ENCODE assay signal across 15 mouse cellular contexts in the genomic region with DNA sequence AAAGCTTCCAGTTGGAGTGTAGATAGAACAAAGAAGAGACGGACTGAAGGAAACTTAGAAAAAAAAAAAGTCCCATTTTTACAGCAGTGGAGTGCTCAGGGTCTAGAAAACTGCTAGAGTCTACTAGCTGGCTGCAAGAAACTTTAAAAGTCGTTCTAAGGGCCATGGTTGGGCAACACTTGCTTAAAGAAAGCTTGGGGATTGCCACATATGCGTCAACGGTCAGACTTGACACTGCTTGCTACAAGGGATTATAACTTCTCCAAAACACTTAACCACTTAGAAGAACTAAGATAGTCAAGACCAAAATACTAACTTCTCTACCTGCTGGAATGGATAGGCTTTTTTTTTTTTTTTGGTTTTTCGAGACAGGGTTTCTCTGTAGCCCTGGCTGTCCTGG. TPM values are rescaled to one million over a fixed set of nuclear protein-coding genes. Genes with fewer than 3 reads are reported as not detected.
A peak's percentile ranks its signal among the peaks of the same experiment; 100 is the strongest.
DNase-seq lines count a peak whose midpoint lies in the region; ATAC-seq and TF ChIP-seq lines count a peak whose summit lies in the region.
"Had no signal": no experiment of that assay in that cellular context is flagged by ENCODE, and none has a peak within 500 bp of the region (broad histone marks: within the 10 kb centered on the region; RNA-seq: fewer than 3 reads in every experiment).

No protein-coding gene starts in this region.

- no peaks in the 10 kb centered on the region for H3K27me3 ChIP-seq in kidney, embryonic 15.5 days
- no peaks in the 10 kb centered on the region for H3K27me3 ChIP-seq in liver, embryonic 12.5 days (replicated peaks)
- H3K27me3 ChIP-seq: midbrain, embryonic 13.5 days had no signal

- DNase-seq in kidney, adult 9 months: no peak
- no peak for DNase-seq in ovary, postnatal 14 days (ENCODE audit: low spot score)
- no peak for DNase-seq in embryo, embryonic 11 days
- DNase-seq: adrenal gland, adult 8-10 months; cerebellum, postnatal 36 days; gastrocnemius, postnatal 36 days; heart, postnatal 36 days had no signal

- ATAC-seq in kidney, embryonic 15.5 days (replicated peaks; ENCODE audit: low FRiP score): no peak
- no peak for ATAC-seq in liver, embryonic 12.5 days
- ATAC-seq in megakaryocyte progenitor cell, adult 5-6 weeks (replicated peaks; ENCODE audit: poor library complexity): peak; percentile 13; the same call in 1 of the 2 replicates
- ATAC-seq: forebrain, embryonic 16.5 days; midbrain, embryonic 13.5 days had no signal

- no peak overlapping the region for H3K4me2 ChIP-seq in kidney, embryonic 15.5 days
- H3K4me2 ChIP-seq in liver, embryonic 12.5 days: peak overlapping the region; percentile 88
- H3K4me2 ChIP-seq: midbrain, embryonic 13.5 days had no signal

- H3K36me3 ChIP-seq in kidney, embryonic 15.5 days: no peaks in the 10 kb centered on the region
- H3K36me3 ChIP-seq in liver, embryonic 12.5 days: peaks cover 20% of the 10 kb centered on the region; the same call in 1 of the 2 replicates
- H3K36me3 ChIP-seq: midbrain, embryonic 13.5 days had no signal

- WGBS in kidney, embryonic 15.5 days: 82% methylated on average over 5 of the region's 5 CpGs
- 20% methylated on average over 5 of the region's 5 CpGs for WGBS in bone marrow, adult 2 months
- WGBS in liver, embryonic 12.5 days (ENCODE audit: insufficient replicate concordance): 53% methylated on average over 5 of the region's 5 CpGs

- H3K4me3 ChIP-seq in kidney, embryonic 15.5 days (replicated peaks): no peak overlapping the region
- no peak overlapping the region for H3K4me3 ChIP-seq in bone marrow, adult 2 months (replicated peaks; ENCODE audit: control insufficient read depth, low read depth, low read length)
- H3K4me3 ChIP-seq in liver, embryonic 12.5 days: no peak overlapping the region
- H3K4me3 ChIP-seq: midbrain, embryonic 13.5 days had no signal

- H3K27ac ChIP-seq in kidney, embryonic 15.5 days: 0 out of 2 replicates have a peak overlapping the region, but pooled peaks have one; percentile 11
- peak overlapping the region; percentile 94 for H3K27ac ChIP-seq in bone marrow, adult 2 months (ENCODE audit: control insufficient read depth, insufficient read depth, low read depth, low read length, poor library complexity)
- H3K27ac ChIP-seq in liver, embryonic 12.5 days: peak overlapping the region; percentile 95

- no peak overlapping the region for H3K9ac ChIP-seq in kidney, embryonic 15.5 days
- H3K9ac ChIP-seq in liver, embryonic 12.5 days: peak overlapping the region; percentile 97; the same call in 1 of the 2 replicates
- H3K9ac ChIP-seq: midbrain, embryonic 13.5 days had no signal

- peaks cover 43% of the 10 kb centered on the region for H3K4me1 ChIP-seq in kidney, embryonic 15.5 days
- peaks cover 16% of the 10 kb centered on the region for H3K4me1 ChIP-seq in bone marrow, adult 2 months (ENCODE audit: control insufficient read depth, insufficient read depth, low read length)
- H3K4me1 ChIP-seq in liver, embryonic 12.5 days: peaks cover 88% of the 10 kb centered on the region

- no peak for TF ChIP-seq POLR2A in bone marrow, adult 2 months (IDR thresholded peaks at IDR 0.05; ENCODE audit: borderline replicate concordance, control insufficient read depth, low read depth, low read length)

- H3K9me3 ChIP-seq in kidney, embryonic 15.5 days (replicated peaks): no peaks in the 10 kb centered on the region
- no peaks in the 10 kb centered on the region for H3K9me3 ChIP-seq in liver, embryonic 12.5 days (replicated peaks)
- H3K9me3 ChIP-seq: midbrain, embryonic 13.5 days had no signal

- no peak for TF ChIP-seq CTCF in bone marrow, adult 2 months (IDR thresholded peaks at IDR 0.05; ENCODE audit: control insufficient read depth, insufficient read depth, low read length)

RNA-seq across cellular contexts. Expression of a gene that starts 7.9 kb away (rescaled TPM):
- 19.9 and 22.7 TPM in 2 replicates for polyA plus RNA-seq in kidney, embryonic 15.5 days (2015; fragmentation: Nextera tagmentation; extraction: Ambion mirVana)
- 14.6 and 16.9 TPM in 2 replicates for polyA plus RNA-seq in bone marrow, adult 2 months (2011; ENCODE audit: insufficient read depth, insufficient read length, low replicate concordance, missing spikeins)
- polyA plus RNA-seq in liver, embryonic 12.5 days (2016; fragmentation: Nextera tagmentation; extraction: Ambion mirVana): 15.5 and 18.5 TPM in 2 replicates
- 21.0 and 27.4 TPM in 2 replicates for total RNA-seq in megakaryocyte progenitor cell, adult 5-6 weeks (2015)
- total RNA-seq in megakaryocyte progenitor cell, adult 5-6 weeks (2017): 2.3 and 2.8 TPM in 2 replicates

RNA-seq across cellular contexts. Expression of a gene that starts 31.0 kb away (rescaled TPM):
- 34.3 and 42.6 TPM in 2 replicates for polyA plus RNA-seq in kidney, embryonic 15.5 days (2015; fragmentation: Nextera tagmentation; extraction: Ambion mirVana)
- 65.6 and 132 TPM in 2 replicates for polyA plus RNA-seq in bone marrow, adult 2 months (2011; ENCODE audit: insufficient read depth, insufficient read length, low replicate concordance, missing spikeins)
- polyA plus RNA-seq in liver, embryonic 12.5 days (2016; fragmentation: Nextera tagmentation; extraction: Ambion mirVana): 528 and 553 TPM in 2 replicates
- 22.5 and 23.0 TPM in 2 replicates for total RNA-seq in megakaryocyte progenitor cell, adult 5-6 weeks (2015)
- 36.3 and 38.7 TPM in 2 replicates for total RNA-seq in megakaryocyte progenitor cell, adult 5-6 weeks (2017)

RNA-seq across cellular contexts. Expression of a gene that starts 38.4 kb away (rescaled TPM):
- 1.4 and 1.5 TPM in 2 replicates for polyA plus RNA-seq in kidney, embryonic 15.5 days (2015; fragmentation: Nextera tagmentation; extraction: Ambion mirVana)
- polyA plus RNA-seq in bone marrow, adult 2 months (2011; ENCODE audit: insufficient read depth, insufficient read length, low replicate concordance, missing spikeins): 1.00 TPM in 1 of 2 replicates, not detected in the other
- 0.15 and 0.19 TPM in 2 replicates for polyA plus RNA-seq in liver, embryonic 12.5 days (2016; fragmentation: Nextera tagmentation; extraction: Ambion mirVana)
- not detected in 2 replicates for total RNA-seq in megakaryocyte progenitor cell, adult 5-6 weeks (2015)
- total RNA-seq in megakaryocyte progenitor cell, adult 5-6 weeks (2017): 0.03 TPM in 1 of 2 replicates, not detected in the other
- total RNA-seq: gastrocnemius, postnatal 36 days had no signal
- polyA plus RNA-seq: intestine, embryonic 14.5 days had no signal

RNA-seq across cellular contexts. Expression of a gene that starts 46.9 kb away (rescaled TPM):
- polyA plus RNA-seq in kidney, embryonic 15.5 days (2015; fragmentation: Nextera tagmentation; extraction: Ambion mirVana): 37.6 and 38.7 TPM in 2 replicates
- not detected in 2 replicates for polyA plus RNA-seq in bone marrow, adult 2 months (2011; ENCODE audit: insufficient read depth, insufficient read length, low replicate concordance, missing spikeins)
- 2.4 and 3.2 TPM in 2 replicates for polyA plus RNA-seq in liver, embryonic 12.5 days (2016; fragmentation: Nextera tagmentation; extraction: Ambion mirVana)
- total RNA-seq in megakaryocyte progenitor cell, adult 5-6 weeks (2015): not detected in 2 replicates
- total RNA-seq in megakaryocyte progenitor cell, adult 5-6 weeks (2017): not detected in 2 replicates
- total RNA-seq: gastrocnemius, postnatal 36 days; left cerebral cortex, adult 8-10 months had no signal
- polyA plus RNA-seq: midbrain, embryonic 13.5 days had no signal

RNA-seq across cellular contexts. Expression of a gene that starts 54.9 kb away (rescaled TPM):
- 38.2 and 38.8 TPM in 2 replicates for polyA plus RNA-seq in kidney, embryonic 15.5 days (2015; fragmentation: Nextera tagmentation; extraction: Ambion mirVana)
- 3.0 and 6.7 TPM in 2 replicates for polyA plus RNA-seq in bone marrow, adult 2 months (2011; ENCODE audit: insufficient read depth, insufficient read length, low replicate concordance, missing spikeins)
- polyA plus RNA-seq in liver, embryonic 12.5 days (2016; fragmentation: Nextera tagmentation; extraction: Ambion mirVana): 9.8 and 11.0 TPM in 2 replicates
- total RNA-seq in megakaryocyte progenitor cell, adult 5-6 weeks (2015): 3.0 and 4.2 TPM in 2 replicates
- total RNA-seq in megakaryocyte progenitor cell, adult 5-6 weeks (2017): 18.3 and 21.1 TPM in 2 replicates

Comparison
In these comparisons a context has a peak if more than half of its experiments do, and no peak if none do; other contexts are left out.
1. H3K27ac ChIP-seq: peak in every context shown above with its lines; median percentile 95 in liver, embryonic 12.5 days; 94 in bone marrow, adult 2 months; 11 in kidney, embryonic 15.5 days.